Mouse (Mus musculus) fibroblast of lung, adult 2 months (primary cell): ENCODE results near the gene Nlrp6.

Source experiments
- DNase-seq: peaks from one replicate; pipeline ENCODE4 v3.0.0-alpha.2; 2011; ENCODE audit warnings: low read depth

Nlrp6 gene

GRCm38 (mm10) chr7:140912846-140913482 is 7.7 kb upstream of the Nlrp6 start:
- DNase-seq = no peak

DNA sequence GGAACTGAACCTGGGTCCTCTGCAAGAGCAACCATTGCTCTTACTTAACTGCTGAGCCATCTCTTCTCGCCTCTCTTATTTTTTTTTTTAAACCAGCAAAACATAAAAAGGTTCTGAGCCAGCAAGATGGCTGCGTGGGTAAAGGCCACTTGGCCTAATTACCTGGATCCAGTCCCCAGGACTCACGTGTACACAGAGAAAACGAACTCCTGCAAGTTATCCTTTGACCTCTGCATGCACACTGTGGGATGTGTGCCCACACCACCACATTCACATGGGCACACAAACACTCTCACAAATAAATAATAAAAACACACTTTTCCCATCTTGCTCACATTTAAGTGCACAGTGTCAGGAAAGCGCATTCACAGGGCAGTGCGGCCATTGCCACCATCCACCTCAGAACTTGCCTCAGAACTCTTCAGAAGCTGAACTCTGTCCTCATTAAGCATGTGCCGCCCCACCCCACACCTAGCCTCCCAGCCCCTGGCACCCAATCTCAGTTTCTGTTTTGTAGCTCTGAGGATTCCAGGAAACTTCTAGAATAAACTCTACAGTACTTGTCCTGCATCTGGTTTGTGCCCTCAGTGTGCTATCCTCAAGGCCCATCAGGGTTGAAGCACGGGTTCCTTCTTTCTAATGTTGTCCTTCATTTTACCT is 6.5 kb upstream of the Nlrp6 start:
- DNase-seq = no peak

- DNase-seq = no peak
Measured at GRCm38 (mm10) chr7:140919911-140920310, 791 bp upstream of the Nlrp6 start.

DNA sequence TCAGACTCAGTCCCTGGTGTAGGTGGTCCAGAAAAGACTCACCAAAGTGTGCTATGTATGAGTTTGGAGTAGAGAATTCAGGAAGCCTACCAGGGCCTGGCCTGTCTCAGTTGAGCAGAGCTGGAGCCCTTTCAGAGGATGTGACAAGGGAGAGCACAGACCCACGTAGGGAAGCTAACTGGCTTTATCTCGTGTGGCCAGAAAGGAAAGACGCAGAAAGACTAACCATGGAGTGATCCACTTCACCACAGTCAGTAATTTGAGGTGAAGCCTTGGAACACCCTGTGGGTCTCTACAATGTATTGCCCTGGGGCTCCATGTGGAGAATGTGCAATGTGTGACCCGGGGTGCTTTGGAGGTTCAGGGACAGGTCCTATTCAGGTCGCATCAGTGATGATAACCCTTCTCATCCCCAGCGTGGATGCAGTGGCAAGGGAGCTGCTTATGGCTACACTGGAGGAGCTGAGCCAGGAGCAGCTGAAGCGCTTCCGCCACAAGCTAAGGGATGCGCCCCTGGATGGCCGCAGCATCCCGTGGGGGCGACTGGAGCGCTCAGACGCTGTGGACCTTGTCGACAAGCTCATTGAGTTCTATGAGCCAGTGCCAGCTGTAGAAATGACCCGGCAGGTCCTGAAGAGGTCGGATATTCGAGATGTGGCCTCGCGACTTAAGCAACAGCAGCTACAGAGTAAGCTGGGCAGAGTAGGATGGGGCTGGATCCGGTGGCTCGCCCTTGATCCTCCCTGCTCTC is 698 bp downstream of the Nlrp6 start:
- DNase-seq = no peak

DNA sequence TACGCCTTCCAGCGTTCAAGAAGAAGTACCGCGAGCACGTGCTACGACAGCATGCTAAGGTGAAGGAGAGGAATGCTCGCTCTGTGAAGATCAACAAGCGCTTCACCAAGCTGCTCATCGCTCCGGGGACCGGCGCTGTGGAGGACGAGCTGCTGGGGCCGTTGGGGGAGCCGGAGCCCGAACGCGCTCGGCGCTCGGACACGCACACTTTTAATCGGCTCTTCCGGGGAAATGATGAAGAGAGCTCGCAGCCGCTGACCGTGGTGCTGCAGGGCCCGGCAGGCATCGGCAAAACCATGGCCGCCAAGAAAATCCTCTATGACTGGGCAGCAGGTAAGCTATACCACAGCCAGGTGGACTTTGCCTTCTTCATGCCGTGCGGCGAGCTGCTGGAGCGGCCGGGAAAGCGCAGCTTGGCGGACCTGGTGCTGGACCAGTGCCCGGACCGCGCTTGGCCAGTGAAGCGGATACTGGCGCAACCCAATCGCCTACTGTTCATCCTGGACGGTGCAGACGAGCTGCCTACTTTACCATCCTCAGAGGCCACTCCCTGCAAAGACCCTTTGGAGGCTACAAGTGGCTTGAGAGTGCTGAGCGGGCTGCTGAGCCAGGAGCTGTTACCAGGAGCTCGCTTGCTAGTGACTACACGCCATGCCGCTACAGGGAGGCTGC is 1.8 kb downstream of the Nlrp6 start:
- DNase-seq = no peak

DNA sequence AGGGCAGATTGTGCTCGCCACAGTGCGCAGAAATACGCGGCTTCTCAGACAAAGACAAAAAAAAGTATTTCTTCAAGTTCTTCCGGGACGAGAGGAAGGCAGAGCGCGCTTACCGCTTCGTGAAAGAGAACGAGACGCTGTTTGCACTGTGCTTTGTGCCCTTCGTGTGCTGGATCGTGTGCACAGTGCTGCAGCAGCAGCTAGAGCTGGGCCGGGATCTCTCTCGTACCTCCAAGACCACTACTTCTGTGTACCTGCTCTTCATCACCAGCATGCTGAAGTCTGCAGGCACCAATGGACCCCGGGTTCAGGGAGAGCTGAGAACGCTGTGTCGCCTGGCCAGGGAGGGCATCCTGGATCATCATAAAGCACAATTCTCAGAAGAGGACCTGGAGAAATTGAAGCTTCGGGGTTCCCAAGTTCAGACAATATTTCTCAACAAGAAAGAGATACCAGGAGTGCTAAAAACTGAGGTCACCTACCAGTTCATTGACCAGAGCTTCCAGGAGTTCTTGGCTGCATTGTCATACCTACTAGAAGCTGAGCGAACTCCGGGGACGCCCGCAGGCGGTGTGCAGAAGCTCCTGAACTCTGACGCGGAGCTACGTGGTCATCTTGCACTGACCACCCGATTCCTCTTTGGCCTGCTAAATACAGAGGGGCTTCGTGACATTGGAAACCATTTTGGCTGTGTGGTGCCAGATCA is 2.5 kb downstream of the Nlrp6 start:
- no peak for DNase-seq

DNA sequence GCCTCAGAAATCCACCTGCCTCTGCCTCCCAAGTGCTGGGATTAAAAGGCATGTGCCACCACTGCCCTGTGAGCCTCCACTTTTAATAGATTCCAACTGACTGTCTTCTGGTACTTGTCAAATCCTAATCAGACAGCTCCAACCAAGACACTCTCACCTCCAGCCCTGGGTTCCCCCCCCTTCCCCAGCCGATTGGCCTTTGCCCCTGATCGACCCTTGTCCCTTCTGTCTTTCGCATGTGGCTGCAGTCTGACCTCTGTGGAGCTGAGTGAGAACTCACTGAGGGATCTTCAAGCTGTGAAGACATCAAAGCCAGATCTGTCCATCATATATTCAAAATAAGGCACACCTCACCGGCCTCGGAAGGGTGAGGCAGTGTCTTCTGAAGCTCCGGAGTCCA is 6.5 kb downstream of the Nlrp6 start:
- no peak for DNase-seq

GRCm38 (mm10) chr7:140938436-140938835 is 17.7 kb downstream of the Nlrp6 start:
- no peak for DNase-seq

- DNase-seq = no peak
Measured at GRCm38 (mm10) chr7:140938896-140939295, 18.2 kb downstream of the Nlrp6 start.

DNA sequence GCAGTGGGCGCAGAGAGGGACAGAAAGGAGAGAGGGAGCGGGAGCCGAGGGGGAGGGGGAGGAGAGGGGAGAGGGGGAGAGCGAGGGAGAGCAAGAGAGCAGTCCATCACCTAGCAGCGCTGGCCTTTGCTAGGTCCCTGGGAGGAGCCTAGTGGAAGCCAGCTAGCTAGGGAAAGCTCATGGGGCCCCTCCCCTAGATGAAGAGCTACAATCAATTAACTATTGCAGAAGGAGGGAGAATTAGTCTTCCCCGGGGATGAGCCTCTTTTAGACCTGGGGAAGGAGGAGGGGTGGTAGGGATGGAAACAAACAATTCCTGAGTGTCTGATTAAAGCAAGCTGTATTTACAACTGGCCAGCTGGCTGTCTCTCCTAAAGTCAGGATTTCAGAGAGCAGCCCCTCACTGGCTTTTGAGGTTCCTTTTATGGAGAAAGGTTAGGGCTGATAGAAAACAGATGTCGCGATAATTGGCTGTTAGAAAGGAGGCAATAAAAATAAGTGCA is 19.0 kb downstream of the Nlrp6 start:
- no peak for DNase-seq

GRCm38 (mm10) chr7:140941222-140942051 is 20.7 kb downstream of the Nlrp6 start, which contains the start of gene Pgghg:
Gene Pgghg, plus strand, starts transcription at chr7:140941391.
- DNase-seq = peak; percentile 83

GRCm38 (mm10) chr7:140942341-140942740 is 21.6 kb downstream of the Nlrp6 start:
- no peak for DNase-seq

- no peak for DNase-seq
Measured at GRCm38 (mm10) chr7:140942811-140943210, 22.1 kb downstream of the Nlrp6 start.

DNA sequence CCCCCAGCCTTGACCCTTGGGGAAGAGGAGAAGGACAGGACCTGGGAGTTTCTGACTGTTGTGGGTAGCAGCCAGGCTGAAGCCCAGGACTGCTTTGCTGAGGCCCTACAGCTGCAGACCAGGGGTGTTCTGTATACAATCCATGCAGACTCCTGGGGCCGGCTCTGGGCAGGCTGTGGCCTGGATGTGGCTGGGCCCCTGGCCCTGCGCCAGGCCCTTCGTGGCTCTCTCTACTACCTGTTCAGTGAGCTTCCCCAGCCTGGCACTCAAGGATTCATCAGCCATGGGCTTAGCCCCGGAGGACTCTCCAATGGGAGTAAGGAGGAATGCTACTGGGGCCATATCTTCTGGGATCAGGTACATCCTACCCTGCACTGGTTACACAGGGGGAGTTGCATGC is 22.7 kb downstream of the Nlrp6 start:
- DNase-seq = no peak

DNA sequence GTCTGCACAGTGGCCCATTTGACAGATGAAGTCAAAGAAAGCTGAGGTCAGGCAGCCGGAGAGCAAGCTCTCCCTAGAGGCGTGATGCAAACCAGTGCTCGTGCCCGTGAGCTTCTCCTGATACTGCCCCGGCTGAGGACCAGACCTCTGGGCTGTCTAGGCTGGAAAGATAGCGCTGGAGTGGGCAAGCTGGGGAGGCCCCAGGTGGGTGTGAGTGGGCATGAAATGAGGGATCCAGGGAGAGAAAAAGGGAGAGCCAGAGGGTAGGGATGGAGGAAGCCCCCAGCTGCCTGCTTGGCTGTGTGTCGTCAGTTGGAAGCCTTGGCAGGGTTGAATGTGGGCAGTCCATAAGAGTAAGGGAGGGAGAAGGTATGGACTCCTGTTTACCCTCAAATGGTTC is 23.5 kb downstream of the Nlrp6 start:
- no peak for DNase-seq

DNA sequence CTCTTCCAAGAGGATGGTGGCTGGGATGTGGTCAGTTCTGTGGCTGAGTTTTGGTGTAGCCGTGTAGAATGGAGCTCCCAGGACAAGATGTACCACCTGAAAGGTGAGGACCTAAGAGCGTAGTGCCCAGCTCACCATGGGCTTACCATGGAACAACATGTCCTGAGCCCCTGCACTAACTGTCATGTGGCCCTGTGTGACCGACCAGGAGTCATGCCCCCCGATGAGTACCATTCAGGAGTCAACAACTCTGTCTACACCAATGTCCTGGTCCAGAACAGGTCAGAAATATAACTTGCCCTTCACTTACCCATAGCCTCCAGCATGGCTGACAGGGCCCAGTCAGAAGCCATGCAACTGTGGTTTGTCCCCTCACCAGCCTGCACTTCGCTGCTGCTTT is 24.5 kb downstream of the Nlrp6 start:
- no peak for DNase-seq

DNA sequence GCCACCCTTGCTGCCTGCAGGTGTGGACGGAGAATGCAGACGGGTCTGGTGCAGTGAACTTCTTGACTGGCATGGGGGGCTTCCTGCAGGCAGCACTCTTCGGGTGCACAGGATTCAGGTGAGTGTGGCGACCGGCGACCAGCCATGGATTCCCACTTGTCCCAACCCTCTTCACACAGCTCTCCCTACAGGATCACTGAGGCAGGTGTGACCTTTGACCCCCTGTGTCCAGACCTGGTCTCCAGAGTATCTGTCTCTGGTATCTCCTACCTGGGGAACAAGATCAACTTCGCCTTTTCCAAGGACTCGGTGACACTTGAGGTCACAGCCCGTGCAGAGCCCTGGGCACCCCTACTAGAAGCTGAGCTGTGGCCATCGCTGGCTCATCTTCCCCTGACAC is 25.6 kb downstream of the Nlrp6 start:
- DNase-seq = no peak

DNA sequence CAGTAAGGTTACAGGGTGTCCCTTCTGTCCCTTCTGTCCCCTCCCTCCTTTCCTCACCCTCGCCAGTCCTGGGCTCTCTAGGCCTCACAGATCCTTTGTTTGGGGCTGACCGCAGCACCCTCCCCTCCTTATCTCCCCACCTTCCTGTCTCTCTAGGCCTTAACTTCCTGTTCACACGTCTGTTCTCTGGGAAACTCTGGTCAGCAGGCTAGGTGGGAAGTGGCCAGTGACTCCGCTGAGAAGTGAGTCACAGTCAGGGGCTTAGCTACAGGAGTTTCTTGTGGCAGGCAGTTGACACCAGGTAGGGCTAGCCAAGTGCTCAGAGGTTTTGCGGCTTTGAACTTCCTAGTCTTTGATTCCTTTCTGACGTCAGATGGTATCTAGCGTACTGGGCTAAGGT is 26.3 kb downstream of the Nlrp6 start:
- DNase-seq = no peak

GRCm38 (mm10) chr7:140948161-140948560 is 27.5 kb downstream of the Nlrp6 start:
- DNase-seq = no peak

GRCm38 (mm10) chr7:140949255-140949654 is 28.6 kb downstream of the Nlrp6 start:
- DNase-seq = no peak
